Mouse (Mus musculus) heart, postnatal 0 days (tissue): ENCODE results near the gene Ppp1r9a. TPM values are rescaled to one million over a fixed set of nuclear protein-coding genes. Genes with fewer than 3 reads are reported as not detected.

Experiments
- ATAC-seq: fragments of 200-750 bp; cut with Nextera tagmentation; 2 replicates; pipeline ENCODE4 v1.8.0; 2017; ENCODE audit warnings: low read depth, moderate number of reproducible peaks, moderate library complexity; ENCODE audit not compliant: insufficient read depth
- DNase-seq: peaks from one replicate; pipeline ENCODE4 v3.0.0-alpha.2; 2016; ENCODE audit warnings: low spot score
- H3K27ac ChIP-seq: fragments of 300-500 bp; sonication (generic); 2 replicates; pipeline ENCODE4 v1.5.1; 2014; ENCODE audit warnings: low read depth, mild to moderate bottlenecking
- H3K27me3 ChIP-seq: fragments of 300-500 bp; sonication (generic); 2 replicates; pipeline ENCODE4 v1.6.1; 2014; ENCODE audit warnings: low read length, mixed read lengths; ENCODE audit not compliant: control insufficient read depth, insufficient read depth
- H3K36me3 ChIP-seq: fragments of 300-500 bp; sonication (generic); replicated peaks from 2 replicates; pipeline ENCODE4 v1.6.1; 2014; ENCODE audit warnings: low read length, mixed read lengths; ENCODE audit not compliant: control insufficient read depth, insufficient read depth
- H3K4me1 ChIP-seq: fragments of 300-500 bp; sonication (generic); 2 replicates; pipeline ENCODE4 v1.6.1; 2014; ENCODE audit warnings: antibody characterized with exemption; ENCODE audit not compliant: control insufficient read depth, insufficient read depth
- H3K4me2 ChIP-seq: fragments of 300-500 bp; sonication (generic); 2 replicates; pipeline ENCODE4 v1.6.1; 2014; ENCODE audit warnings: low read depth, mild to moderate bottlenecking, low read length, moderate library complexity
- H3K4me3 ChIP-seq: fragments of 300-500 bp; sonication (generic); 2 replicates; pipeline ENCODE4 v1.5.1; 2014; ENCODE audit warnings: low read depth, low read length
- H3K9ac ChIP-seq: fragments of 300-500 bp; sonication (generic); replicated peaks from 2 replicates; pipeline ENCODE4 v1.6.1; 2014; ENCODE audit warnings: low read depth, low read length, mixed read lengths
- H3K9me3 ChIP-seq: fragments of 300-500 bp; sonication (generic); replicated peaks from 2 replicates; pipeline ENCODE4 v1.6.1; 2016; ENCODE audit warnings: low read length; ENCODE audit not compliant: control insufficient read depth
- CTCF ChIP-seq: IDR thresholded peaks from 2 replicates; pipeline ENCODE4 v1.5.1; 2016; ENCODE audit warnings: antibody characterized with exemption, control low read depth, low read depth
- EP300 ChIP-seq: IDR thresholded peaks from 2 replicates; pipeline ENCODE4 v1.6.1; 2016; ENCODE audit warnings: antibody characterized with exemption, low read depth
- WGBS: fragments of 180-500 bp; shearing (Covaris S2); extraction: QIAGEN DNeasy Blood & Tissue Kit; methylation state at CpG from one replicate; pipeline ENCODE4 v1.1.7; 2014; 5-methylcytosine and 5-hydroxymethylcytosine counted together
- polyA plus RNA-seq: library from polyadenylated mRNA; unstranded; fragments of >200 nt; fragmentation: Nextera tagmentation; extraction: Ambion mirVana; gene quantifications from 2 replicates; pipeline ENCODE4 v1.2.1, GENCODE M21; 2015
- total RNA-seq: library from RNA; depleted of rRNA; stranded (reverse); fragments of >200 nt; gene quantifications from 2 replicates; pipeline ENCODE4 v1.2.3, GENCODE M21; 2014; ENCODE audit warnings: low replicate concordance

The Ppp1r9a gene
- total and polyA plus RNA-seq, 2 experiments from 2014 or later, result 8.3 to 11.6 TPM

DNA sequence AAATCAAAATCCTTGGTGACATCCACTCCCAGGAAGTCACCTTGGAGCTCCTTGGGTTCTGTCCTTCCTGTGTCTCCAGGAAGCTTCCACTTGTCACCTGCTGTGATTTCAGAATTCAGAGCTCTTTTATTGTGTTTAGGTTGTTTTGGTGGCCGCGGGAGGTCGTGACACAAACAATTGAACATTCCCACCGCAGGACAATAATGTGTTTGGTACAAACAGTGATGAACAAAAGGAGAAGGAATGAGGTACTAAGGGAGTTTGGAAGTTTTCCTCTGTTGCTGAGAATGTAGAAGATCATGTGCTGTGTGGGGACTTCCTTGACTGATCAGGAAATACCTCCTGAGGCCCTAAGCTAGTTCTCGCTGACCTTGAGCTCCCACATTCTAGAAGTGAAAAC lies 116.5 kb downstream of the Ppp1r9a start:
- Histone ChIP-seq H3K36me3 (no peaks in the 10 kb centered on the region), H3K9ac (no peak overlapping the region), H3K27me3 (no peaks in the 10 kb centered on the region), H3K9me3 (no peaks in the 10 kb centered on the region), H3K4me3 (no peak overlapping the region), H3K4me2 (no peak overlapping the region), H3K27ac (no peak overlapping the region), H3K4me1 (0 out of 2 replicates have a peak, but pooled peaks cover 3% of the 10 kb centered on the region)
- ATAC-seq (no peak), DNase-seq (no peak)
- 54% methylated on average over 5 of the region's 5 CpGs for WGBS
- TF ChIP-seq EP300, result no peak
- TF ChIP-seq CTCF, result no peak

DNA sequence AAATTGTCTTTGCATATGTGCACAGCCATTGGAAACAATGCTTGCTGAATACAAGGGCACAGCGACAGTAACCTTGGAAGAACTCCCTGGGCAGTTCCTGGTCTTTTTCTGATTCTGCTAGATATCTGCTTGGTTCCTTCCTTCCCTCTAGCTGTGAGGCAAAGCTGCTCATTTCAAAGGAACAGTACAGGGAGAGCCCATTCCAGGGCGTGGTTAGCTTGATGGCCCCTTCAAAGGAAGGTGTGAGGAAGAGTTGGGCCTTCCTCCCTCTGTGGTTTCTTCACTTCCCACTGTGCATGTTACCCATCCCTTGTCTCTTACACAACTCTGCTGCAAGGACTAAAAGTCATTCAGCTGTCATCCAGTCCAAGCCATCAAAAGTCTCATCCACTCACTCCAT lies 117.3 kb downstream of the Ppp1r9a start:
- 68% methylated on average over 2 of the region's 2 CpGs for WGBS
- no peak for DNase-seq

DNA sequence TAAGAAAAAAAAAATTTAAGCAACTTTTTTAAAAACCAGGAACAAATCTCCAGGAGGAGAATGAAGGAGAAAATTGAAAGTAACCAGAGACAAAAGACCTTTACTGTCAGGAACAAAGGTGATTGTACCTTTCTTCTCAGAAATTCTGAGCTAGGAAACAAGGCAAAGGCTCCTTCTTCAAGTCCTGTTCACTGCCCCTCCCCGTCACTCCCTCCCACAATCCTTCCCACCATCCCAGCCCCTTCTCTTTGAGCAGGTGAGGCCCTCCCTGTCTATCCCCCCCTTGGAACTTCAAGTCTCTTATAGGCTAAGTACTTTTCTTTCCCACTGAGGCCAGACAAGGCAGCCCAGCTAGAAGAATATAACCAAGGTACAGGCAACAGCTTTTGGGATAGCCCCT lies 117.8 kb downstream of the Ppp1r9a start:
- Histone ChIP-seq H3K27ac (no peak overlapping the region), H3K27me3 (no peaks in the 10 kb centered on the region), H3K4me1 (0 out of 2 replicates have a peak, but pooled peaks cover 3% of the 10 kb centered on the region), H3K9me3 (no peaks in the 10 kb centered on the region), H3K4me2 (no peak overlapping the region), H3K36me3 (no peaks in the 10 kb centered on the region), H3K9ac (no peak overlapping the region), H3K4me3 (no peak overlapping the region)
- DNase-seq (no peak), ATAC-seq (no peak)
- 96% methylated on average over 1 of the region's 1 CpGs for WGBS
- no peak for TF ChIP-seq CTCF
- no peak for TF ChIP-seq EP300

More for the DNA sequence above, 117.3 kb downstream of the Ppp1r9a start:
- H3K9ac ChIP-seq, result no peak overlapping the region
- TF ChIP-seq CTCF (no peak), EP300 (no peak)
- no peak overlapping the region for H3K4me3 ChIP-seq
- no peaks in the 10 kb centered on the region for H3K9me3 ChIP-seq
- no peak overlapping the region for H3K27ac ChIP-seq
- no peaks in the 10 kb centered on the region for H3K27me3 ChIP-seq
- no peak for ATAC-seq
- no peaks in the 10 kb centered on the region for H3K36me3 ChIP-seq
- 0 out of 2 replicates have a peak, but pooled peaks cover 3% of the 10 kb centered on the region for H3K4me1 ChIP-seq
- H3K4me2 ChIP-seq, result no peak overlapping the region

DNA sequence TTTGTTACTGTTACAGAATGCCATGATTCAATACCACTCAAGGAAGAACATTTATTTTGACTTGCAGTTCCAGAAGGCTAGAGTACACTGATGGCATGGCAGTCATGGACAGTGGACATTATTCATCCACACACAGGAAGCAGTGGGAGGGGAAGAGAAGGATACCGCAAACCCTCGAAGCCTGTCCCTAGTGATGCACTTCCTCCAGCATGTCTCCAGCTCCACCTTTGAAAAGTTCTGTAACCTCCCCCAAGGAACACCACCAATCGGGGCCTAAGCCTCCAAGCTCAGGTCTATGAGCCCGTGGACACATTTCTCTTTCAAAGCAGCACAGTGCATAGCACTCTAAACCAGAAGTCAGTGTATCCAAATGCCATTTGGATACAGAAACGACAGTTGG lies 120.0 kb downstream of the Ppp1r9a start:
- no peak overlapping the region for H3K4me2 ChIP-seq
- no peak for DNase-seq
- ATAC-seq, result no peak
- H3K4me3 ChIP-seq, result no peak overlapping the region
- no peaks in the 10 kb centered on the region for H3K9me3 ChIP-seq
- H3K4me1 ChIP-seq, result 0 out of 2 replicates have a peak, but pooled peaks cover 8% of the 10 kb centered on the region
- 63% methylated on average over 5 of the region's 5 CpGs for WGBS
- H3K27me3 ChIP-seq, result no peaks in the 10 kb centered on the region
- H3K27ac ChIP-seq, result no peak overlapping the region
- H3K36me3 ChIP-seq, result no peaks in the 10 kb centered on the region
- TF ChIP-seq EP300, result no peak
- H3K9ac ChIP-seq, result no peak overlapping the region

DNA sequence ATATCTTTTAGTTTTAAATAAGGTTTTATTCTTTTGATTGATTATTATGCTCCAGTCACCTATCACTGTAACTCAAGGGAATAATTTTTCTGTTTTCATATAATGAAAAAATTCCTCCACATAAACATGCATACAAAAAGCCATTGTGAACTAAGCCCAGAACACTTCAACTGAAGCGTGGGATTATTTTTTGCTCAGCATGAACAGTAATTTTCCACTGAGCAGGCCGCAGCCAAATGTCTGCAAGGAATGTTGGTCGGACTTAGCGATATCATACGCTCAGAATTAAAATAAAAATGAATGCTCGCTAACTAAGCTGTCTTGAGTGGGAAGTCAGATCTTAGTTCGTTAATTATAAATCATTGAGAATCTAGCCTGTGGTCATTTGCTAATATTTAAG lies 122.2 kb downstream of the Ppp1r9a start:
- TF ChIP-seq CTCF (no peak), EP300 (no peak)
- Histone ChIP-seq H3K9ac (no peak overlapping the region), H3K9me3 (no peaks in the 10 kb centered on the region), H3K4me3 (no peak overlapping the region), H3K27me3 (no peaks in the 10 kb centered on the region), H3K4me2 (no peak overlapping the region), H3K4me1 (0 out of 2 replicates have a peak, but pooled peaks cover 7% of the 10 kb centered on the region), H3K27ac (no peak overlapping the region), H3K36me3 (no peaks in the 10 kb centered on the region)
- ATAC-seq (no peak), DNase-seq (no peak)
- 79% methylated on average over 7 of the region's 7 CpGs for WGBS

DNA sequence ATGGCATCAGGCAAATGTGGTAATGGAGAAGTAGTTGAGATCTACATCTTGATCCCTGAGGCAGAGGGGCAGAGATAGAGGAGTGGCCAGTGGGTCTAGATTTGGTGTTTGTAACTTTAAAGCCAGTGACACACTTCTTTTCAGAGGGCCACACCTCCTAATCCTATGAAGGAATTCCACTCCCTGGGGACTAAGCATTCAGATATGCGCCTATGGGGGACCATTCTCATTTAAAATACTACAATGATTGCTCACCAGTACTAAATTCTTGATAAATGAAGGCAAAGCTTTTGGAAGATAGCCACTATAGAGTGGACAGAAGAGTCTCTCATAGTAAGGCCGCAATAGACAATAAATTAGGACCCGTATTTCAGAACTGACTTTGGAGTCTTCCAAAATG lies 124.1 kb downstream of the Ppp1r9a start:
- H3K4me3 ChIP-seq, result no peak overlapping the region
- no peak overlapping the region for H3K4me2 ChIP-seq
- ATAC-seq, result no peak
- no peak overlapping the region for H3K27ac ChIP-seq
- H3K9me3 ChIP-seq, result no peaks in the 10 kb centered on the region
- 0 out of 2 replicates have a peak, but pooled peaks cover 7% of the 10 kb centered on the region for H3K4me1 ChIP-seq
- no peak overlapping the region for H3K9ac ChIP-seq
- no peaks in the 10 kb centered on the region for H3K36me3 ChIP-seq
- TF ChIP-seq EP300 (no peak), CTCF (no peak)
- WGBS, result 83% methylated on average over 3 of the region's 3 CpGs
- no peaks in the 10 kb centered on the region for H3K27me3 ChIP-seq
- DNase-seq, result no peak
